Mouse (Mus musculus): Measurements from ENCODE around the gene Olfr767. TPM values are rescaled to one million over a fixed set of nuclear protein-coding genes. Genes with fewer than 3 reads are reported as not detected.
"Not testable (repeated sequence)": the region's sequence is repeated elsewhere in the genome, so short reads cannot be mapped to it uniquely, and the experiment has no call there.

The Olfr767 gene
- polyA plus RNA-seq (2012; rRNA removed): not detected in 2 replicates

DNA sequence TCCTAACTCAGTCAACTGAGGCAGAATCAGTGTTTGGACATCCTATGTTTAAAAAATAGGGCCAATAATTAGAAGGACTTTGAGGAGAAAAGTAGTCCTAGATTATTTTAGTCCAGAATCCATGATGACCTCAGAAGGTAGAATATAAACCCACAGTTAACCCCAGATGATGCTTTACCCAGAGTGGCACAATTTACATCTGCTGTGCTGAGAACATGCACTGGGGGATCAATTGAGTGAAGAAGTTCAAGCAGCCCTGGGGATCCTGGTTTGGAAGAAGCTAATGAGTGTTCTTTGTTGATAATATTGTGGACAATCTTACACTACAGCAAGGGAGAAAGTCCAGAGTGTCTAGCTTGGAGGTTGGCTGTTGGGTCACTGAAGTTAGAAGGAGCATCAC lies at the start of gene Olfr767:
TSS of gene Olfr767 (minus strand) at position 101 of the 400 bp plus-strand sequence.
- H3K27ac ChIP-seq (ENCODE audit: control insufficient read depth, insufficient read depth, low read depth, low read length); H3K27me3 ChIP-seq (ENCODE audit: control insufficient read depth, insufficient read depth, low read length): not testable (repeated sequence)

GRCm38 (mm10) chr10:129117761-129118160 lies 35.1 kb upstream of the Olfr767 start, which contains the start of gene Olfr769:
Gene Olfr769 (minus strand): TSS chr10:129117861.
- Histone ChIP-seq H3K27me3 (ENCODE audit: control insufficient read depth, insufficient read depth, low read length) (no peaks in the 10 kb centered on the region), H3K4me1 (ENCODE audit: control insufficient read depth, insufficient read depth, low read length) (no peaks in the 10 kb centered on the region), H3K4me3 (ENCODE audit: control insufficient read depth, low read depth, low read length) (no peak within 1 kb of the TSS), H3K36me3 (ENCODE audit: control insufficient read depth, insufficient read depth, low read length) (no peaks in the 10 kb centered on the region), H3K27ac (ENCODE audit: control insufficient read depth, insufficient read depth, low read depth, low read length) (no peak within 1 kb of the TSS)
- TF ChIP-seq POLR2A (IDR thresholded peaks at IDR 0.05; ENCODE audit: control insufficient read depth, low read depth, low read length): no peak
- TF ChIP-seq CTCF (IDR thresholded peaks at IDR 0.05; ENCODE audit: control insufficient read depth, insufficient read depth, insufficient replicate concordance, low read depth, low read length): no peak

More for the DNA sequence above, at the start of gene Olfr767:
- H3K36me3 ChIP-seq (ENCODE audit: control insufficient read depth, insufficient read depth, low read length); H3K4me3 ChIP-seq (ENCODE audit: control insufficient read depth, low read depth, low read length); H3K4me1 ChIP-seq (ENCODE audit: control insufficient read depth, insufficient read depth, low read length): not testable (repeated sequence)

- no peaks in the 10 kb centered on the region for H3K4me1 ChIP-seq (ENCODE audit: control insufficient read depth, insufficient read depth, low read length)
- TF ChIP-seq POLR2A (IDR thresholded peaks at IDR 0.05; ENCODE audit: control insufficient read depth, low read depth, low read length) (no peak), CTCF (IDR thresholded peaks at IDR 0.05; ENCODE audit: control insufficient read depth, insufficient read depth, insufficient replicate concordance, low read depth, low read length) (no peak)
- no peaks in the 10 kb centered on the region for H3K27me3 ChIP-seq (ENCODE audit: control insufficient read depth, insufficient read depth, low read length)
- no peak overlapping the region for H3K27ac ChIP-seq (ENCODE audit: control insufficient read depth, insufficient read depth, low read depth, low read length)
- no peak overlapping the region for H3K4me3 ChIP-seq (ENCODE audit: control insufficient read depth, low read depth, low read length)
- no peaks in the 10 kb centered on the region for H3K36me3 ChIP-seq (ENCODE audit: control insufficient read depth, insufficient read depth, low read length)
Measured at GRCm38 (mm10) chr10:129115146-129115545, 32.4 kb upstream of the Olfr767 start.

DNA sequence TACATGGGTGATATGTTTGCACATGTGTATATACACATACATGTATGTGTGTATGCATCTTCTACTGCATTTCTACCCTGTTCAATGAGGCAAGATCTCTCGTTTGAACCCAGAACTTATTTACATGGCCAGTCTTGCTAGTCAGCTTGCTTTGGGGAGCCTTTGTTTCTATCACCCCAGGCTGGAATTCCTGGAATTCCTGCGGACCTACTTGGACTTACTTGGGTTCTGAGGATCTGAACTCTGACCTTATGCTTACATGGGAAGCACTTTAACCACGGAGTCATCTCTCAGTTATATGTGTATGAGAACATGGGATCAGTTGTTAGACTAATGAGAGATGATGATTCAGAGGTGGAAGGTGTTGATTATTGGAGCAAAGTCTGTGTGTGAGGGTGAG lies 18.5 kb upstream of the Olfr767 start:
- no peak overlapping the region for H3K4me3 ChIP-seq (ENCODE audit: control insufficient read depth, low read depth, low read length)
- H3K27me3 ChIP-seq (ENCODE audit: control insufficient read depth, insufficient read depth, low read length): no peaks in the 10 kb centered on the region
- H3K27ac ChIP-seq (ENCODE audit: control insufficient read depth, insufficient read depth, low read depth, low read length): no peak overlapping the region
- TF ChIP-seq CTCF (IDR thresholded peaks at IDR 0.05; ENCODE audit: control insufficient read depth, insufficient read depth, insufficient replicate concordance, low read depth, low read length) (no peak), POLR2A (IDR thresholded peaks at IDR 0.05; ENCODE audit: control insufficient read depth, low read depth, low read length) (no peak)
- no peaks in the 10 kb centered on the region for H3K36me3 ChIP-seq (ENCODE audit: control insufficient read depth, insufficient read depth, low read length)
- H3K4me1 ChIP-seq (ENCODE audit: control insufficient read depth, insufficient read depth, low read length): no peaks in the 10 kb centered on the region

DNA sequence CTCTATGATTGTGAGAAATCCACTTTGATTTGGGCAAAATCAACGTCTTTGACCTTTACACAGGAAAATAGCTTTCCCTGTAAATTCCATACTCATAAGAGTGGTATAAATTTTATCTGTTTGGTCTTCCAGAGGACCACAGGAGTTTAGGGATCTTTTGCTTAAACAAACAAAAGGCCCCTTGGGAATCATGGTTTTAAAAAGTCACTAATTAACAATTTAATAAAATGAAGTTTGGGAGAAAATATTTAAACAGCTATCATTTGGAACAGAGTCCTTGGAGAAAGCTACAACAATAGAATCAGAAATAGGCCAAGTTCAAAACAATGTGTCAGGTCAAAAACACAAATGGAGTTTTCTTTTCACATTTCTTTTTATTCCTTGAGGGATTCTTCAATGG lies 16.6 kb upstream of the Olfr767 start, which contains the start of gene Olfr768:
TSS of gene Olfr768 (minus strand) at position 101 of the 400 bp plus-strand sequence.
- no peaks in the 10 kb centered on the region for H3K27me3 ChIP-seq (ENCODE audit: control insufficient read depth, insufficient read depth, low read length)
- H3K36me3 ChIP-seq (ENCODE audit: control insufficient read depth, insufficient read depth, low read length): no peaks in the 10 kb centered on the region
- H3K4me1 ChIP-seq (ENCODE audit: control insufficient read depth, insufficient read depth, low read length): no peaks in the 10 kb centered on the region
- no peak within 1 kb of the TSS for H3K4me3 ChIP-seq (ENCODE audit: control insufficient read depth, low read depth, low read length)
- TF ChIP-seq POLR2A (IDR thresholded peaks at IDR 0.05; ENCODE audit: control insufficient read depth, low read depth, low read length) (no peak), CTCF (IDR thresholded peaks at IDR 0.05; ENCODE audit: control insufficient read depth, insufficient read depth, insufficient replicate concordance, low read depth, low read length) (no peak)
- H3K27ac ChIP-seq (ENCODE audit: control insufficient read depth, insufficient read depth, low read depth, low read length): no peak within 1 kb of the TSS

GRCm38 (mm10) chr10:129068877-129069276 lies 13.8 kb downstream of the Olfr767 start, which contains the start of gene Olfr766-ps1:
Gene Olfr766-ps1 (minus strand): TSS chr10:129068977.
- no peak within 1 kb of the TSS for H3K27ac ChIP-seq (ENCODE audit: control insufficient read depth, insufficient read depth, low read depth, low read length)
- no peak for TF ChIP-seq CTCF (IDR thresholded peaks at IDR 0.05; ENCODE audit: control insufficient read depth, insufficient read depth, insufficient replicate concordance, low read depth, low read length)
- no peak for TF ChIP-seq POLR2A (IDR thresholded peaks at IDR 0.05; ENCODE audit: control insufficient read depth, low read depth, low read length)
- H3K4me1 ChIP-seq (ENCODE audit: control insufficient read depth, insufficient read depth, low read length): no peaks in the 10 kb centered on the region

GRCm38 (mm10) chr10:129049898-129050297 lies 32.8 kb downstream of the Olfr767 start, which contains the start of gene Olfr765:
Gene Olfr765 (minus strand): TSS chr10:129049998.
- not testable (repeated sequence) for H3K27ac ChIP-seq (ENCODE audit: control insufficient read depth, insufficient read depth, low read depth, low read length); H3K4me1 ChIP-seq (ENCODE audit: control insufficient read depth, insufficient read depth, low read length); H3K4me3 ChIP-seq (ENCODE audit: control insufficient read depth, low read depth, low read length); H3K36me3 ChIP-seq (ENCODE audit: control insufficient read depth, insufficient read depth, low read length); H3K27me3 ChIP-seq (ENCODE audit: control insufficient read depth, insufficient read depth, low read length)

More at GRCm38 (mm10) chr10:129068877-129069276, 13.8 kb downstream of the Olfr767 start, which contains the start of gene Olfr766-ps1:
- H3K4me3 ChIP-seq (ENCODE audit: control insufficient read depth, low read depth, low read length): no peak within 1 kb of the TSS
- no peaks in the 10 kb centered on the region for H3K27me3 ChIP-seq (ENCODE audit: control insufficient read depth, insufficient read depth, low read length)
- no peaks in the 10 kb centered on the region for H3K36me3 ChIP-seq (ENCODE audit: control insufficient read depth, insufficient read depth, low read length)

GRCm38 (mm10) chr10:129039796-129040195 lies 42.9 kb downstream of the Olfr767 start, which contains the start of gene Olfr764-ps1:
Gene Olfr764-ps1 (minus strand): TSS chr10:129039896.
- TF ChIP-seq POLR2A (IDR thresholded peaks at IDR 0.05; ENCODE audit: control insufficient read depth, low read depth, low read length) (no peak), CTCF (IDR thresholded peaks at IDR 0.05; ENCODE audit: control insufficient read depth, insufficient read depth, insufficient replicate concordance, low read depth, low read length) (no peak)
- Histone ChIP-seq H3K4me1 (ENCODE audit: control insufficient read depth, insufficient read depth, low read length) (no peaks in the 10 kb centered on the region), H3K4me3 (ENCODE audit: control insufficient read depth, low read depth, low read length) (no peak within 1 kb of the TSS), H3K27me3 (ENCODE audit: control insufficient read depth, insufficient read depth, low read length) (no peaks in the 10 kb centered on the region), H3K27ac (ENCODE audit: control insufficient read depth, insufficient read depth, low read depth, low read length) (no peak within 1 kb of the TSS), H3K36me3 (ENCODE audit: control insufficient read depth, insufficient read depth, low read length) (no peaks in the 10 kb centered on the region)
